In the genomic region with DNA sequence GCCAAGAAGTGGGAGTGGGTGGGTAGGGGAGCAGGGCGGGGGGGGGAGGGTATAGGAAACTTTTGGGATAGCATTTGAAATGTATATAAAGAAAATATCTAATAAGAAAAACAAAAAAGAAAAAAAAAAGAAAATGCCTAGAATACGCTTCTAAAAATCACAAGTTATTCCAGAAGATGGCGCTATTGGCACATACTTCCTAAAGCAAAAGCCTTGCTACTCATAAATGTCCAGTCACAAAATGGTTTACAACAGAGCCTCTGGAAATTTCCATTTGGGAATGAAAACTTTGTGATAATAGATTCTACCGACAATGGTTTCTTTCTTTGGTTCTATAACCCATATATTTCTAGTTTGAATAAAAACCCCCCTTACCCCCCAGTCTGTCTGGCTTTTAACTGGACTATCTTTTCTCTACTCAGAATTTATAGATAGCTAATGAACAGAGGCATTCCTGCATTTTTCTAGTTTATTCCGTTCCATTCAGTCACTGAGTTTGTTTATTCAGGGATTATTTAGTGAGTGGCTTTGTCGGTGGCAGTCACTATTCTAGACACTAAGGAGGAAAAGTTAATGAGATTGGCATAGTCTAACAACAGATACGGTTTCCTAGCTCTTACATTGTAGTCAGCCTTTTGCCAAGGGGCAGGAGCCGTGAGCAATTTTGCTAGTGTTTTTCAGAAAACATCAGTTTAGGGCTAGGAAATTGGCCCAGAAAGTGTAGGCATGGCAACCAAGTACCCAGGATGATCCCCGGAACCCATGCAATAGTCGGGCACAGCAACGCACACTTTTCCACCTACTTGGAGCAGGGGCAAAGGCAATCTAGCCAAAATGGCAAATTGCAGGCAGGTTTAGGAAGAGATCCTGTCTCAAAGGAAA, we compare ENCODE assay signal across 10 mouse cellular contexts. TPM values are rescaled to one million over a fixed set of nuclear protein-coding genes. Genes with fewer than 3 reads are reported as not detected.
DNase-seq lines count a peak whose midpoint lies in the region; ATAC-seq and TF ChIP-seq lines count a peak whose summit lies in the region.
"Had no signal": no experiment of that assay in that cellular context is flagged by ENCODE, and none has a peak within 500 bp of the region (broad histone marks: within the 10 kb centered on the region; RNA-seq: fewer than 3 reads in every experiment).

No protein-coding gene starts in this region.

- H3K36me3 ChIP-seq in forebrain, embryonic 11.5 days (ENCODE audit: control insufficient read depth, insufficient read depth, low read length), result no peaks in the 10 kb centered on the region
- H3K36me3 ChIP-seq in forebrain, embryonic 10.5 days (replicated peaks), result no peaks in the 10 kb centered on the region
- H3K36me3 ChIP-seq in liver, adult 2 months (ENCODE audit: control insufficient read depth, insufficient read depth, low read length), result no peaks in the 10 kb centered on the region
- H3K36me3 ChIP-seq in liver, embryonic 11.5 days (ENCODE audit: control insufficient read depth, insufficient read depth, low read length), result no peaks in the 10 kb centered on the region
- H3K36me3 ChIP-seq in midbrain, embryonic 13.5 days, result no peaks in the 10 kb centered on the region

- no peak overlapping the region for H3K27ac ChIP-seq in forebrain, embryonic 11.5 days (ENCODE audit: low read depth, low read length)
- no peak overlapping the region for H3K27ac ChIP-seq in forebrain, embryonic 10.5 days
- no peak overlapping the region for H3K27ac ChIP-seq in liver, adult 2 months (replicated peaks; ENCODE audit: insufficient read depth, low read depth, low read length)
- no peak overlapping the region for H3K27ac ChIP-seq in liver, embryonic 11.5 days (ENCODE audit: low read depth, low read length)
- H3K27ac ChIP-seq in midbrain, embryonic 13.5 days, result no peak overlapping the region

- WGBS in forebrain, embryonic 11.5 days, result 46% methylated on average over 11 of the region's 11 CpGs
- WGBS in forebrain, embryonic 10.5 days, result 46% methylated on average over 11 of the region's 11 CpGs
- 45% methylated on average over 10 of the region's 11 CpGs for WGBS in liver, adult 2 months
- WGBS in liver, embryonic 11.5 days, result 50% methylated on average over 11 of the region's 11 CpGs
- 30% methylated on average over 11 of the region's 11 CpGs for WGBS in midbrain, embryonic 13.5 days

- no peak overlapping the region for H3K4me2 ChIP-seq in forebrain, embryonic 11.5 days (ENCODE audit: low read depth, low read length, severe bottlenecking)
- H3K4me2 ChIP-seq in liver, embryonic 11.5 days, result no peak overlapping the region
- H3K4me2 ChIP-seq in midbrain, embryonic 13.5 days (replicated peaks), result no peak overlapping the region

- H3K4me3 ChIP-seq in forebrain, embryonic 11.5 days (ENCODE audit: low read depth, low read length), result no peak overlapping the region
- H3K4me3 ChIP-seq in forebrain, embryonic 10.5 days, result no peak overlapping the region
- H3K4me3 ChIP-seq in liver, adult 2 months (ENCODE audit: insufficient read depth, low read depth, low read length), result no peak overlapping the region
- H3K4me3 ChIP-seq in liver, embryonic 11.5 days (ENCODE audit: low read depth, low read length), result no peak overlapping the region
- H3K4me3 ChIP-seq in midbrain, embryonic 13.5 days (replicated peaks), result no peak overlapping the region

- TF ChIP-seq CTCF in liver, adult 2 months (IDR thresholded peaks at IDR 0.05; ENCODE audit: low read depth, low read length), result no peak

- 0 out of 2 replicates have a peak, but pooled peaks have one; percentile 18 for ATAC-seq in forebrain, embryonic 11.5 days (replicated peaks; ENCODE audit: low FRiP score)
- no peak for ATAC-seq in liver, embryonic 11.5 days (replicated peaks; ENCODE audit: low FRiP score)
- peak; percentile 48; the same call in 1 of the 2 replicates for ATAC-seq in midbrain, embryonic 13.5 days

- no peak overlapping the region for H3K9ac ChIP-seq in forebrain, embryonic 11.5 days (ENCODE audit: low read length)
- H3K9ac ChIP-seq in liver, adult 2 months (ENCODE audit: low read depth, low read length), result no peak overlapping the region
- H3K9ac ChIP-seq in liver, embryonic 11.5 days (ENCODE audit: low read depth, low read length), result no peak overlapping the region
- H3K9ac ChIP-seq in midbrain, embryonic 13.5 days (replicated peaks), result no peak overlapping the region

- no peak for DNase-seq in forebrain, embryonic 11.5 days (ENCODE audit: low spot score)
- no peak for DNase-seq in forebrain, embryonic 10.5 days (ENCODE audit: extremely low spot score, low spot score)
- peak; percentile 26 for DNase-seq in liver, adult 2 months (ENCODE audit: extremely low read depth, low read depth, low spot score)
- no peak for DNase-seq in liver, embryonic 11.5 days (ENCODE audit: low spot score)
- DNase-seq in embryo, embryonic 11 days, result peak; percentile 74
- no peak for DNase-seq in adrenal gland, postnatal 4 days (ENCODE audit: low spot score in 2 of 2)
- no peak for DNase-seq in gastrocnemius, postnatal 4 days (ENCODE audit: low spot score in 2 of 2)

- TF ChIP-seq POLR2A in liver, adult 2 months (IDR thresholded peaks at IDR 0.05; ENCODE audit: extremely low read depth, insufficient read depth, low read length), result no peak

- peaks cover 2% of the 10 kb centered on the region; the same call in 1 of the 2 replicates for H3K27me3 ChIP-seq in forebrain, embryonic 11.5 days (ENCODE audit: control insufficient read depth, insufficient read depth, low read length)
- peaks cover 80% of the 10 kb centered on the region for H3K27me3 ChIP-seq in forebrain, embryonic 10.5 days (ENCODE audit: poor library complexity, severe bottlenecking)
- no peaks in the 10 kb centered on the region for H3K27me3 ChIP-seq in liver, adult 2 months (ENCODE audit: control insufficient read depth, insufficient read depth, low read length)
- H3K27me3 ChIP-seq in liver, embryonic 11.5 days (replicated peaks; ENCODE audit: control insufficient read depth, insufficient read depth, low read length), result no peaks in the 10 kb centered on the region
- peaks cover 23% of the 10 kb centered on the region; the same call in 1 of the 2 replicates for H3K27me3 ChIP-seq in midbrain, embryonic 13.5 days

- H3K4me1 ChIP-seq in forebrain, embryonic 11.5 days (replicated peaks; ENCODE audit: control insufficient read depth, insufficient read depth, low read length), result no peaks in the 10 kb centered on the region
- no peaks in the 10 kb centered on the region for H3K4me1 ChIP-seq in forebrain, embryonic 10.5 days
- H3K4me1 ChIP-seq in liver, adult 2 months (ENCODE audit: control insufficient read depth, insufficient read depth, low read length), result no peaks in the 10 kb centered on the region
- no peaks in the 10 kb centered on the region for H3K4me1 ChIP-seq in liver, embryonic 11.5 days (replicated peaks; ENCODE audit: control insufficient read depth, insufficient read depth, low read length)
- no peaks in the 10 kb centered on the region for H3K4me1 ChIP-seq in midbrain, embryonic 13.5 days (replicated peaks)

- H3K9me3 ChIP-seq in forebrain, embryonic 11.5 days (ENCODE audit: control insufficient read depth, low read length), result no peaks in the 10 kb centered on the region
- H3K9me3 ChIP-seq in forebrain, embryonic 10.5 days, result no peaks in the 10 kb centered on the region
- no peaks in the 10 kb centered on the region for H3K9me3 ChIP-seq in liver, embryonic 11.5 days (ENCODE audit: control insufficient read depth, low read length)
- H3K9me3 ChIP-seq in midbrain, embryonic 13.5 days, result no peaks in the 10 kb centered on the region

- H3K79me2 ChIP-seq in liver, adult 2 months (ENCODE audit: control insufficient read depth, insufficient read depth, low read length), result no peaks in the 10 kb centered on the region

RNA-seq across cellular contexts. Expression of a gene that starts 35.5 kb away (rescaled TPM):
- 0.32 and 0.65 TPM in 2 replicates for polyA plus RNA-seq in forebrain, embryonic 11.5 days (2014; fragmentation: Nextera tagmentation; extraction: Ambion mirVana)
- polyA plus RNA-seq in forebrain, embryonic 10.5 days (2016; fragmentation: Nextera tagmentation; extraction: Ambion mirVana), result 0.22 and 0.53 TPM in 2 replicates
- total RNA-seq in liver, adult 2 months (2014; rRNA removed), result not detected in 2 replicates
- not detected in 2 replicates for polyA plus RNA-seq in liver, adult 2 months (2012; rRNA removed)
- polyA plus RNA-seq in liver, embryonic 11.5 days (2014; fragmentation: Nextera tagmentation; extraction: Ambion mirVana), result 0.25 and 0.38 TPM in 2 replicates
- polyA plus RNA-seq in midbrain, embryonic 13.5 days (2015; fragmentation: Nextera tagmentation; extraction: Ambion mirVana), result 0.19 TPM in 1 of 2 replicates, not detected in the other
- total RNA-seq in adrenal gland, postnatal 4 days (2021), result 1 to 10 TPM in 1 of 2 experiments, not detected in 1; 3.5 TPM
- not detected for total RNA-seq in gastrocnemius, postnatal 4 days (2021)
- total RNA-seq: hematopoietic stem cell, adult 5-6 weeks; neutrophil, adult 5-6 weeks had no signal

Comparison
In these comparisons a context has a peak if more than half of its experiments do, and no peak if none do; other contexts are left out.
1. DNase-seq: peak in liver, adult 2 months (single experiment) and embryo, embryonic 11 days (single experiment); none in forebrain, embryonic 11.5 days (single experiment), forebrain, embryonic 10.5 days (single experiment), liver, embryonic 11.5 days (single experiment), adrenal gland, postnatal 4 days (0 of 2) and gastrocnemius, postnatal 4 days (0 of 2).